Mouse (Mus musculus): ENCODE data around the gene 4921511M17Rik. TPM values are rescaled to one million over a fixed set of nuclear protein-coding genes. Genes with fewer than 3 reads are reported as not detected.
"Not testable (repeated sequence)": the region's sequence is repeated elsewhere in the genome, so short reads cannot be mapped to it uniquely, and the experiment has no call there.

Gene 4921511M17Rik
- not detected in 2 replicates for polyA plus RNA-seq (2014; fragmentation: Nextera tagmentation; extraction: Ambion mirVana)

DNA sequence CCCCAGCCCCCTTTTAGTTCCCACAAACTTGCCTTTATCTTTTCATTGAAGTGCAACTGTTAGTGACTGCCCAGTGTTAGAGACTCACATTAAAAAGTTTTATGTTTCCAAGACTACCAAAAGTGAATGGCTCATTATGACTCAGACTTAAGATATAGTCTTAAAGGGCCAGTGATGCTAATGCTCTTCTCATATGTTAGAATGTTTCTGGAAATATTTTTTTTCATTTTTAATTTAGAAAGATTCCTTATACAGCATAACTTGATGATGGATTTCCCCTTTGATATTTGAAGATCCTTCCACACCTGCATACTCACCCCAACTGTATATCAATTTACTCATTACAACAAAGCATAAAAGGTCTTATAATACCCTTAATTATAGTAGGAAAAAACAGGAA is at the start of gene 4921511M17Rik:
Gene 4921511M17Rik (minus strand): TSS at position 101 of the 400 bp plus-strand sequence.
- H3K4me3 ChIP-seq (replicated peaks; ENCODE audit: low read length); H3K36me3 ChIP-seq (replicated peaks; ENCODE audit: control insufficient read depth, insufficient read depth); H3K27me3 ChIP-seq (ENCODE audit: control insufficient read depth, insufficient read depth, low read length); DNase-seq (ENCODE audit: low spot score); H3K27ac ChIP-seq; H3K9me3 ChIP-seq (ENCODE audit: control insufficient read depth, low read length); H3K4me2 ChIP-seq (replicated peaks); H3K4me1 ChIP-seq (replicated peaks; ENCODE audit: control insufficient read depth, insufficient read depth, low read length); H3K9ac ChIP-seq; ATAC-seq (ENCODE audit: low FRiP score): not testable (repeated sequence)

DNA sequence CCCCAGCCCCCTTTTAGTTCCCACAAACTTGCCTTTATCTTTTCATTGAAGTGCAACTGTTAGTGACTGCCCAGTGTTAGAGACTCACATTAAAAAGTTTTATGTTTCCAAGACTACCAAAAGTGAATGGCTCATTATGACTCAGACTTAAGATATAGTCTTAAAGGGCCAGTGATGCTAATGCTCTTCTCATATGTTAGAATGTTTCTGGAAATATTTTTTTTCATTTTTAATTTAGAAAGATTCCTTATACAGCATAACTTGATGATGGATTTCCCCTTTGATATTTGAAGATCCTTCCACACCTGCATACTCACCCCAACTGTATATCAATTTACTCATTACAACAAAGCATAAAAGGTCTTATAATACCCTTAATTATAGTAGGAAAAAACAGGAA is 21.3 kb upstream of the 4921511M17Rik start, which contains the start of gene Gm10057:
Gene Gm10057 (minus strand): TSS at position 101 of the 400 bp plus-strand sequence.
- not testable (repeated sequence) for DNase-seq (ENCODE audit: low spot score); H3K9ac ChIP-seq; H3K4me3 ChIP-seq (replicated peaks; ENCODE audit: low read length); H3K27ac ChIP-seq; H3K36me3 ChIP-seq (replicated peaks; ENCODE audit: control insufficient read depth, insufficient read depth); H3K27me3 ChIP-seq (ENCODE audit: control insufficient read depth, insufficient read depth, low read length); ATAC-seq (ENCODE audit: low FRiP score); H3K9me3 ChIP-seq (ENCODE audit: control insufficient read depth, low read length); H3K4me1 ChIP-seq (replicated peaks; ENCODE audit: control insufficient read depth, insufficient read depth, low read length); H3K4me2 ChIP-seq (replicated peaks)

DNA sequence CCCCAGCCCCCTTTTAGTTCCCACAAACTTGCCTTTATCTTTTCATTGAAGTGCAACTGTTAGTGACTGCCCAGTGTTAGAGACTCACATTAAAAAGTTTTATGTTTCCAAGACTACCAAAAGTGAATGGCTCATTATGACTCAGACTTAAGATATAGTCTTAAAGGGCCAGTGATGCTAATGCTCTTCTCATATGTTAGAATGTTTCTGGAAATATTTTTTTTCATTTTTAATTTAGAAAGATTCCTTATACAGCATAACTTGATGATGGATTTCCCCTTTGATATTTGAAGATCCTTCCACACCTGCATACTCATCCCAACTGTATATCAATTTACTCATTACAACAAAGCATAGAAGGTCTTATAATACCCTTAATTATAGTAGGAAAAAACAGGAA is 21.1 kb downstream of the 4921511M17Rik start, which contains the start of gene Samt1:
Gene Samt1 (minus strand): TSS at position 101 of the 400 bp plus-strand sequence.
- H3K9me3 ChIP-seq (ENCODE audit: control insufficient read depth, low read length); H3K4me3 ChIP-seq (replicated peaks; ENCODE audit: low read length); H3K36me3 ChIP-seq (replicated peaks; ENCODE audit: control insufficient read depth, insufficient read depth); DNase-seq (ENCODE audit: low spot score); H3K27me3 ChIP-seq (ENCODE audit: control insufficient read depth, insufficient read depth, low read length); H3K4me1 ChIP-seq (replicated peaks; ENCODE audit: control insufficient read depth, insufficient read depth, low read length); H3K9ac ChIP-seq; ATAC-seq (ENCODE audit: low FRiP score); H3K4me2 ChIP-seq (replicated peaks); H3K27ac ChIP-seq: not testable (repeated sequence)

DNA sequence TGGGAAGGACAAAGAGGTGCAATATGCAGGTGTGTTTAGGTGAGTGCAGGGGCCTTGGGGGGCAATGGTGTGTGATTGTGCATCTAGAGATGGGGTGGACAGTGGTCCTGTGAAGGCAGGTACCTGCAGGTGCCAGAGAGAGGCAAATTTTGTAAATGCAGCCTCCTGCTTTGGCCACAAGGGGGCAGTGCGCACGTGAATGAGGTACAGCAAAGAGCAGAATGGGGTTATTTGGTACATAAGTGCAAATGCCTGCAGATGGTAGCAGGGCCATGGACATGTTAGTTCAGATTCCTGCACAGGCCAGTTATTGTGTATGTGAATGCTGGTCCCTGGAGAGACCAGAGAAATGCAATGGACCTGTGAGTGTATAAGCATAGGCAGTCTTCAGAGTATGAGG is 56.7 kb downstream of the 4921511M17Rik start:
- no CpG with 5 or more reads among the region's 2 CpGs for WGBS
- H3K4me3 ChIP-seq (replicated peaks; ENCODE audit: low read length), result not testable (repeated sequence)
- ATAC-seq (ENCODE audit: low FRiP score), result peak; percentile 40; the same call in 1 of the 2 replicates

DNA sequence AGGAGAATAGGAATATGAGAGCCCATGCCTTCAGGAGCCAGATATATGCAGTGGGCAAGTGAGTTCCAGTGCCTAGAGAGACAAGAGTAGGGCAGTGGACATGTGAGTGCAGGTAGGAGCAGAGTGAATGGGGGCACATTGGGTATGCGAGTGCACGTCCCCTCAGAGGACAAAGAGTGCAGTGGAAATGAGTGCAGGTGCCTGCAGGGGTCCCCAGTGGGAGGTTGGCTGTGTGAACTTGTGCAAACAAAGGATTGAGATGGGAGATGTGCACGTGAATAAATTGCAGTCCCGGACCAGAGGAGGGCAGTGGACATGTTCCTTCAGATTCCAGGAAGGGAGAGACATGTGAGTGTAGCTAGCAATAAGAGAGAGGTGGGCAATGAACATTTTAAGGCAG is 57.2 kb downstream of the 4921511M17Rik start:
- H3K4me3 ChIP-seq (replicated peaks; ENCODE audit: low read length); H3K36me3 ChIP-seq (replicated peaks; ENCODE audit: control insufficient read depth, insufficient read depth); H3K4me1 ChIP-seq (replicated peaks; ENCODE audit: control insufficient read depth, insufficient read depth, low read length); DNase-seq (ENCODE audit: low spot score); H3K27me3 ChIP-seq (ENCODE audit: control insufficient read depth, insufficient read depth, low read length); H3K9me3 ChIP-seq (ENCODE audit: control insufficient read depth, low read length); H3K4me2 ChIP-seq (replicated peaks); H3K9ac ChIP-seq; ATAC-seq (ENCODE audit: low FRiP score); H3K27ac ChIP-seq: not testable (repeated sequence)
- 26% methylated on average over 4 of the region's 4 CpGs for WGBS

More for the DNA sequence above, 56.7 kb downstream of the 4921511M17Rik start:
- not testable (repeated sequence) for DNase-seq (ENCODE audit: low spot score); H3K9ac ChIP-seq; H3K9me3 ChIP-seq (ENCODE audit: control insufficient read depth, low read length); H3K4me2 ChIP-seq (replicated peaks); H3K27me3 ChIP-seq (ENCODE audit: control insufficient read depth, insufficient read depth, low read length); H3K27ac ChIP-seq; H3K4me1 ChIP-seq (replicated peaks; ENCODE audit: control insufficient read depth, insufficient read depth, low read length); H3K36me3 ChIP-seq (replicated peaks; ENCODE audit: control insufficient read depth, insufficient read depth)

DNA sequence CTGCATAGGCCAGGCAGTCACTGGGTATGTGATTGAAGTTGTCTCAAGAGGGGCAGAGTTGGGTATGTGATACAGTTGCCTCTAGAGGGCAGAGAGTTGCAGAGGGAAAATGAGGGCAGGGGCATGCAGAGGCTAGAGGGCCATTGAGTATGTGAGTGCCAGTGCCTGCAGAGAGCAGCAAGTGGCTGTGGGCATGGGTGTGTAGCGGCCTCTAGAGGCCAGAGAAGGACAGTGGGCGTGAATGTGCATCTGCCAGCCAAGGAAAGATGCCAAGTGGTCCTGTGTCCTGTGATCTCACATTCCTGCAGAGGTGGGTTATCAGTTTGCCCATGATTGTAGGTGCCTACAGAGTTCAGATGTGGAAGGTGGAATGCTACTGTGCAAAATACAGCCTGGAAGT is 59.2 kb downstream of the 4921511M17Rik start:
- Histone ChIP-seq H3K4me3 (replicated peaks; ENCODE audit: low read length) (no peak overlapping the region), H3K27me3 (ENCODE audit: control insufficient read depth, insufficient read depth, low read length) (no peaks in the 10 kb centered on the region), H3K4me2 (replicated peaks) (no peak overlapping the region), H3K36me3 (replicated peaks; ENCODE audit: control insufficient read depth, insufficient read depth) (no peaks in the 10 kb centered on the region), H3K9me3 (ENCODE audit: control insufficient read depth, low read length) (no peaks in the 10 kb centered on the region), H3K9ac (no peak overlapping the region), H3K4me1 (replicated peaks; ENCODE audit: control insufficient read depth, insufficient read depth, low read length) (no peaks in the 10 kb centered on the region), H3K27ac (no peak overlapping the region)
- WGBS, result 5% methylated on average over 2 of the region's 2 CpGs
- DNase-seq (ENCODE audit: low spot score), result no peak
- no peak for ATAC-seq (ENCODE audit: low FRiP score)

Other genes starting within 250 kb of the 4921511M17Rik start
- gene Spin2c, start 201.6 kb downstream of the 4921511M17Rik start, polyA plus RNA-seq (2014; fragmentation: Nextera tagmentation; extraction: Ambion mirVana), result 28.4 and 31.4 TPM in 2 replicates
- not detected in 2 replicates for gene Samt1, start 21.2 kb downstream of the 4921511M17Rik start, polyA plus RNA-seq (2014; fragmentation: Nextera tagmentation; extraction: Ambion mirVana)
- not detected in 2 replicates for gene Gm10057, start 21.2 kb upstream of the 4921511M17Rik start, polyA plus RNA-seq (2014; fragmentation: Nextera tagmentation; extraction: Ambion mirVana)
- gene Gm15140, start 86.9 kb upstream of the 4921511M17Rik start, polyA plus RNA-seq (2014; fragmentation: Nextera tagmentation; extraction: Ambion mirVana), result not detected in 2 replicates

Data from hindbrain, embryonic 14.5 days (tissue).